Mouse (Mus musculus) cerebellum, adult 2 months (tissue): Measurements from ENCODE around the gene Top2b. TPM values are rescaled to one million over a fixed set of nuclear protein-coding genes. Genes with fewer than 3 reads are reported as not detected.
A peak's percentile ranks its signal among the peaks of the same experiment; 100 is the strongest.

Experiments used
- DNase-seq, 2 experiments: peaks; one replicate each; pipeline ENCODE4 v3.0.0; 2021
- H3K27ac ChIP-seq: fragments of 200-500 bp; 2 replicates; pipeline ENCODE4 v1.5.1; 2012; ENCODE audit warnings: low read length, control low read depth, inconsistent platforms; ENCODE audit not compliant: insufficient read depth
- H3K27me3 ChIP-seq: fragments of 200-500 bp; 2 replicates; pipeline ENCODE4 v1.6.1; 2012; ENCODE audit warnings: inconsistent platforms, mild to moderate bottlenecking, low read length, moderate library complexity; ENCODE audit not compliant: control insufficient read depth, insufficient read depth
- H3K4me1 ChIP-seq: fragments of 200-500 bp; 2 replicates; pipeline ENCODE4 v1.6.1; 2011; ENCODE audit warnings: low read length; ENCODE audit not compliant: control insufficient read depth, insufficient read depth
- H3K4me3 ChIP-seq: fragments of 200-500 bp; replicated peaks from 2 replicates; pipeline ENCODE3; 2011; ENCODE audit warnings: mild to moderate bottlenecking, low read depth, low read length, control low read depth; ENCODE audit not compliant: insufficient read depth
- CTCF ChIP-seq: fragments of 200-500 bp; IDR thresholded peaks from 2 replicates; pipeline ENCODE4 v1.5.1; 2011; ENCODE audit warnings: low read depth, mild to moderate bottlenecking, control low read depth, low read length, moderate library complexity, borderline replicate concordance; ENCODE audit not compliant: insufficient read depth
- POLR2A ChIP-seq: fragments of 200-500 bp; IDR thresholded peaks from 2 replicates; pipeline ENCODE4 v1.6.1; 2011; ENCODE audit warnings: low read length, control low read depth, borderline replicate concordance; ENCODE audit not compliant: insufficient read depth
- WGBS: fragments of 180-500 bp; shearing (Covaris S2); methylation state at CpG from one replicate; pipeline ENCODE4 v1.1.7; 2018; 5-methylcytosine and 5-hydroxymethylcytosine counted together
- polyA plus RNA-seq: library from polyadenylated mRNA; depleted of rRNA; stranded (reverse); fragments of >200 nt; gene quantifications from 2 replicates; pipeline ENCODE4 v1.2.3, GENCODE M21; 2012; rRNA removed

The Top2b gene
- polyA plus RNA-seq, 1 experiment: 47.1 TPM

GRCm38 (mm10) chr14:16448269-16448987 is 83.4 kb downstream of the Top2b start:
- DNase-seq: no peak
- TF ChIP-seq POLR2A (no peak), CTCF (no peak)
- Histone ChIP-seq H3K4me3 (no peak overlapping the region), H3K4me1 (peaks cover 7% of the 10 kb centered on the region; the same call in 1 of the 2 replicates), H3K27ac (no peak overlapping the region), H3K27me3 (no peaks in the 10 kb centered on the region)
- 59% methylated on average over 4 of the region's 4 CpGs for WGBS

GRCm38 (mm10) chr14:16478606-16479323 is 113.8 kb downstream of the Top2b start:
- DNase-seq: no peak
- Histone ChIP-seq H3K27me3 (no peaks in the 10 kb centered on the region), H3K4me1 (peaks cover 8% of the 10 kb centered on the region; the same call in 1 of the 2 replicates), H3K27ac (no peak overlapping the region), H3K4me3 (no peak overlapping the region)
- no peak for TF ChIP-seq CTCF
- no peak for TF ChIP-seq POLR2A
- 87% methylated on average over 1 of the region's 1 CpGs for WGBS

GRCm38 (mm10) chr14:16479521-16479920 is 114.5 kb downstream of the Top2b start:
- WGBS: 61% methylated on average over 2 of the region's 2 CpGs
- no peak overlapping the region for H3K27ac ChIP-seq
- peak in 1 of 2 experiments; percentile 14 for DNase-seq
- TF ChIP-seq POLR2A: no peak
- no peak for TF ChIP-seq CTCF
- H3K4me1 ChIP-seq: peaks cover 15% of the 10 kb centered on the region; the same call in 1 of the 2 replicates
- H3K27me3 ChIP-seq: no peaks in the 10 kb centered on the region
- H3K4me3 ChIP-seq: no peak overlapping the region

GRCm38 (mm10) chr14:16480621-16481020 is 115.6 kb downstream of the Top2b start:
- no peak for TF ChIP-seq POLR2A
- Histone ChIP-seq H3K27ac (no peak overlapping the region), H3K4me3 (no peak overlapping the region), H3K27me3 (no peaks in the 10 kb centered on the region), H3K4me1 (peaks cover 15% of the 10 kb centered on the region; the same call in 1 of the 2 replicates)
- DNase-seq: no peak
- WGBS: 86% methylated on average over 6 of the region's 6 CpGs

GRCm38 (mm10) chr14:16483656-16484380 is 118.8 kb downstream of the Top2b start:
- Histone ChIP-seq H3K27ac (no peak overlapping the region), H3K4me3 (no peak overlapping the region), H3K27me3 (no peaks in the 10 kb centered on the region), H3K4me1 (peaks cover 15% of the 10 kb centered on the region; the same call in 1 of the 2 replicates)
- WGBS: 15% methylated on average over 8 of the region's 8 CpGs
- peak; percentile 43 to 69 for DNase-seq
- TF ChIP-seq POLR2A (no peak), CTCF (no peak)

Other genes with a start within 250 kb of the Top2b start
- gene Ngly1, start 115.9 kb upstream of the Top2b start, polyA plus RNA-seq: 21.4 and 23.7 TPM in 2 replicates
- gene Oxsm, start 115.4 kb upstream of the Top2b start, polyA plus RNA-seq: 6.0 and 7.2 TPM in 2 replicates